Mouse (Mus musculus) heart, postnatal 36 days (tissue): ENCODE results near the gene Msl3l2. TPM values are rescaled to one million over a fixed set of nuclear protein-coding genes. Genes with fewer than 3 reads are reported as not detected.

Source experiments
- DNase-seq, 2 experiments: peaks; one replicate each; pipeline ENCODE4 v3.0.0; 2021 to 2022
- intact Hi-C: fragments of 180-260 bp; cut with DNase I; formaldehyde crosslinking; loops from one replicate; pipeline ENCODE4 v1.15.1; 2025
- total RNA-seq, 2 experiments: library from RNA; stranded (reverse); gene quantifications; 2 replicates each; pipeline ENCODE4 v1.2.3; 2021

The Msl3l2 gene
- total RNA-seq: 1 to 10 TPM; 2.8 to 3.2 TPM

GRCm38 (mm10) chr10:56106333-56106995 is at the start of gene Msl3l2:
TSS of gene Msl3l2 (plus strand) at chr10:56106917.
- DNase-seq: peak; percentile 86 to 87
- intact Hi-C loops: loop anchor here (1.0 to 2.0 kb wide), 2 partner anchors 120 to 233 kb away; no protein-coding TSS in a partner anchor

GRCm38 (mm10) chr10:56058979-56059422 is 47.7 kb upstream of the Msl3l2 start:
- intact Hi-C loops: no loop called here
- no peak for DNase-seq

- intact Hi-C loops: no loop called here
- DNase-seq: no peak
Measured at GRCm38 (mm10) chr10:56061238-56061830, 45.4 kb upstream of the Msl3l2 start.

- intact Hi-C loops: no loop called here
- no peak for DNase-seq
Measured at GRCm38 (mm10) chr10:56062746-56063145, 44.0 kb upstream of the Msl3l2 start.

- intact Hi-C loops: no loop called here
- DNase-seq: no peak
Measured at GRCm38 (mm10) chr10:56089714-56090113, 17.0 kb upstream of the Msl3l2 start.

GRCm38 (mm10) chr10:56094586-56094985 is 12.1 kb upstream of the Msl3l2 start:
- no peak for DNase-seq
- intact Hi-C loops: no loop called here

GRCm38 (mm10) chr10:56096757-56097156 is 10.0 kb upstream of the Msl3l2 start:
- intact Hi-C loops: no loop called here
- no peak for DNase-seq

GRCm38 (mm10) chr10:56099126-56099525 is 7.6 kb upstream of the Msl3l2 start:
- no peak for DNase-seq
- intact Hi-C loops: no loop called here

GRCm38 (mm10) chr10:56099641-56100310 is 6.9 kb upstream of the Msl3l2 start:
- intact Hi-C loops: no loop called here
- DNase-seq: no peak

- no peak for DNase-seq
- intact Hi-C loops: loop anchor here (1.0 to 2.0 kb wide), 2 partner anchors 120 to 232 kb away; no protein-coding TSS in a partner anchor
Measured at GRCm38 (mm10) chr10:56106996-56107334, 248 bp downstream of the Msl3l2 start.

GRCm38 (mm10) chr10:56114951-56115635 is 8.4 kb downstream of the Msl3l2 start:
- intact Hi-C loops: loop anchor here (2.0 kb wide), 1 partner anchor 114 kb away; the partner anchor contains the start of gene Tbc1d32
- peak; percentile 57 to 74 for DNase-seq

GRCm38 (mm10) chr10:56115636-56116180 is 9.0 kb downstream of the Msl3l2 start:
- intact Hi-C loops: loop anchor here (2.0 kb wide), 1 partner anchor 113 kb away; the partner anchor contains the start of gene Tbc1d32

GRCm38 (mm10) chr10:56126972-56127371 is 20.3 kb downstream of the Msl3l2 start:
- intact Hi-C loops: no loop called here

More at GRCm38 (mm10) chr10:56115636-56116180, 9.0 kb downstream of the Msl3l2 start:
- no peak for DNase-seq

GRCm38 (mm10) chr10:56129642-56130041 is 22.9 kb downstream of the Msl3l2 start:
- DNase-seq: no peak
- intact Hi-C loops: no loop called here

More at GRCm38 (mm10) chr10:56126972-56127371, 20.3 kb downstream of the Msl3l2 start:
- DNase-seq: no peak

- intact Hi-C loops: no loop called here
Measured at GRCm38 (mm10) chr10:56137191-56137590, 30.5 kb downstream of the Msl3l2 start.

GRCm38 (mm10) chr10:56148920-56149319 is 42.2 kb downstream of the Msl3l2 start:
- DNase-seq: no peak
- intact Hi-C loops: no loop called here

More at GRCm38 (mm10) chr10:56137191-56137590, 30.5 kb downstream of the Msl3l2 start:
- no peak for DNase-seq

GRCm38 (mm10) chr10:56156956-56157355 is 50.2 kb downstream of the Msl3l2 start:
- no peak for DNase-seq
- intact Hi-C loops: no loop called here

GRCm38 (mm10) chr10:56158207-56158606 is 51.5 kb downstream of the Msl3l2 start:
- intact Hi-C loops: no loop called here
- DNase-seq: no peak

- intact Hi-C loops: no loop called here
- DNase-seq: no peak
Measured at GRCm38 (mm10) chr10:56158748-56159147, 52.0 kb downstream of the Msl3l2 start.

GRCm38 (mm10) chr10:56164411-56164810 is 57.7 kb downstream of the Msl3l2 start:
- DNase-seq: no peak

More at GRCm38 (mm10) chr10:56164411-56164810, 57.7 kb downstream of the Msl3l2 start:
- intact Hi-C loops: loop anchor here (5.0 kb wide), 1 partner anchor 173 kb away; no protein-coding TSS in a partner anchor
